Mouse (Mus musculus) brown adipose tissue, adult 24 weeks (tissue): ENCODE measurements around the gene Parm1. TPM values are rescaled to one million over a fixed set of nuclear protein-coding genes. Genes with fewer than 3 reads are reported as not detected.

Source experiments
- H3K27ac ChIP-seq: fragments of 200-500 bp; replicated peaks from 2 replicates; pipeline ENCODE4 v1.5.1; 2012; ENCODE audit warnings: low read depth, mild to moderate bottlenecking, low read length
- H3K4me1 ChIP-seq: fragments of 200-500 bp; 2 replicates; pipeline ENCODE4 v1.6.1; 2012; ENCODE audit warnings: low read length, mixed read lengths; ENCODE audit not compliant: control insufficient read depth, insufficient read depth, insufficient read length
- H3K4me3 ChIP-seq: fragments of 200-500 bp; 2 replicates; pipeline ENCODE4 v1.5.1; 2012; ENCODE audit warnings: low read depth, mild to moderate bottlenecking, low read length, moderate library complexity; ENCODE audit not compliant: insufficient read depth
- polyA plus RNA-seq: library from polyadenylated mRNA; stranded (reverse); fragments of >200 nt; gene quantifications from 2 replicates; pipeline ENCODE4 v1.2.4, GENCODE M21; 2012; ENCODE audit not compliant: missing spikeins, insufficient read depth, insufficient read length

Gene Parm1
- polyA plus RNA-seq, 1 experiment: 186 TPM

- no peak overlapping the region for H3K4me3 ChIP-seq
- H3K27ac ChIP-seq: no peak overlapping the region
- H3K4me1 ChIP-seq: peaks cover 2% of the 10 kb centered on the region
Measured at GRCm38 (mm10) chr5:91559071-91559610, 41.7 kb downstream of the Parm1 start.

- H3K4me3 ChIP-seq: no peak overlapping the region
- H3K4me1 ChIP-seq: peaks cover 2% of the 10 kb centered on the region
- no peak overlapping the region for H3K27ac ChIP-seq
Measured at GRCm38 (mm10) chr5:91559711-91560110, 42.3 kb downstream of the Parm1 start.

GRCm38 (mm10) chr5:91561394-91561793 lies 44.0 kb downstream of the Parm1 start:
- H3K4me1 ChIP-seq: peaks cover 2% of the 10 kb centered on the region
- no peak overlapping the region for H3K27ac ChIP-seq
- no peak overlapping the region for H3K4me3 ChIP-seq

- Histone ChIP-seq H3K27ac (no peak overlapping the region), H3K4me3 (no peak overlapping the region), H3K4me1 (peaks cover 2% of the 10 kb centered on the region)
Measured at GRCm38 (mm10) chr5:91562486-91562885, 45.1 kb downstream of the Parm1 start.

- peaks cover 2% of the 10 kb centered on the region for H3K4me1 ChIP-seq
- H3K27ac ChIP-seq: peak overlapping the region; percentile 45
- H3K4me3 ChIP-seq: no peak overlapping the region
Measured at GRCm38 (mm10) chr5:91564054-91564453, 46.6 kb downstream of the Parm1 start.

- Histone ChIP-seq H3K27ac (peak overlapping the region; percentile 70), H3K4me3 (no peak overlapping the region), H3K4me1 (no peaks in the 10 kb centered on the region)
Measured at GRCm38 (mm10) chr5:91565458-91565857, 48.0 kb downstream of the Parm1 start.

GRCm38 (mm10) chr5:91566591-91566990 lies 49.2 kb downstream of the Parm1 start:
- H3K4me3 ChIP-seq: no peak overlapping the region

GRCm38 (mm10) chr5:91574211-91574610 lies 56.8 kb downstream of the Parm1 start:
- Histone ChIP-seq H3K4me3 (no peak overlapping the region), H3K4me1 (no peaks in the 10 kb centered on the region), H3K27ac (no peak overlapping the region)

More at GRCm38 (mm10) chr5:91566591-91566990, 49.2 kb downstream of the Parm1 start:
- Histone ChIP-seq H3K27ac (no peak overlapping the region), H3K4me1 (no peaks in the 10 kb centered on the region)

- Histone ChIP-seq H3K4me3 (no peak overlapping the region), H3K27ac (no peak overlapping the region), H3K4me1 (no peaks in the 10 kb centered on the region)
Measured at GRCm38 (mm10) chr5:91578924-91579323, 61.5 kb downstream of the Parm1 start.

- Histone ChIP-seq H3K4me3 (no peak overlapping the region), H3K4me1 (no peaks in the 10 kb centered on the region), H3K27ac (no peak overlapping the region)
Measured at GRCm38 (mm10) chr5:91581799-91582198, 64.4 kb downstream of the Parm1 start.

GRCm38 (mm10) chr5:91586206-91586605 lies 68.8 kb downstream of the Parm1 start:
- Histone ChIP-seq H3K4me1 (no peaks in the 10 kb centered on the region), H3K27ac (no peak overlapping the region), H3K4me3 (no peak overlapping the region)

GRCm38 (mm10) chr5:91594083-91594482 lies 76.7 kb downstream of the Parm1 start:
- Histone ChIP-seq H3K4me1 (no peaks in the 10 kb centered on the region), H3K27ac (no peak overlapping the region), H3K4me3 (no peak overlapping the region)

- no peak overlapping the region for H3K27ac ChIP-seq
- H3K4me3 ChIP-seq: no peak overlapping the region
- no peaks in the 10 kb centered on the region for H3K4me1 ChIP-seq
Measured at GRCm38 (mm10) chr5:91597216-91597615, 79.8 kb downstream of the Parm1 start.

GRCm38 (mm10) chr5:91599801-91600200 lies 82.4 kb downstream of the Parm1 start:
- 0 out of 2 replicates have a peak, but pooled peaks cover 5% of the 10 kb centered on the region for H3K4me1 ChIP-seq
- no peak overlapping the region for H3K4me3 ChIP-seq
- H3K27ac ChIP-seq: no peak overlapping the region

- H3K4me1 ChIP-seq: 0 out of 2 replicates have a peak, but pooled peaks cover 7% of the 10 kb centered on the region
- H3K4me3 ChIP-seq: no peak overlapping the region
- no peak overlapping the region for H3K27ac ChIP-seq
Measured at GRCm38 (mm10) chr5:91603347-91603746, 85.9 kb downstream of the Parm1 start.

GRCm38 (mm10) chr5:91603787-91604439 lies 86.5 kb downstream of the Parm1 start:
- Histone ChIP-seq H3K4me3 (no peak overlapping the region), H3K27ac (no peak overlapping the region), H3K4me1 (0 out of 2 replicates have a peak, but pooled peaks cover 7% of the 10 kb centered on the region)
